In genomic region chr10:94294933-94295750, GRCm38 (mm10) we compare ENCODE assay signal across 13 mouse cellular contexts. TPM values are rescaled to one million over a fixed set of nuclear protein-coding genes. Genes with fewer than 3 reads are reported as not detected.
DNase-seq lines count a peak whose midpoint lies in the region; ATAC-seq and TF ChIP-seq lines count a peak whose summit lies in the region.
"Had no signal": no experiment of that assay in that cellular context is flagged by ENCODE, and none has a peak within 500 bp of the region (broad histone marks: within the 10 kb centered on the region; RNA-seq: fewer than 3 reads in every experiment).

No protein-coding gene starts in this region.

- ATAC-seq in hindbrain, embryonic 14.5 days (ENCODE audit: low FRiP score) = peak; percentile 35; the same call in 1 of the 2 replicates
- peak; percentile 51; the same call in 1 of the 2 replicates for ATAC-seq in neural tube, embryonic 14.5 days (ENCODE audit: low read depth)

- peaks cover 20% of the 10 kb centered on the region for H3K4me1 ChIP-seq in hindbrain, embryonic 14.5 days (replicated peaks; ENCODE audit: control insufficient read depth, insufficient read depth, low read length)
- H3K4me1 ChIP-seq in neural tube, embryonic 14.5 days (ENCODE audit: control insufficient read depth, insufficient read depth, low read length) = peaks cover 13% of the 10 kb centered on the region; the same call in 1 of the 2 replicates
- H3K4me1 ChIP-seq: embryonic facial prominence, embryonic 12.5 days had no signal

- H3K27ac ChIP-seq in layer of hippocampus, adult 2 months = peak overlapping the region; percentile 7; the same call in 1 of the 2 replicates
- peak overlapping the region; percentile 59 for H3K27ac ChIP-seq in hindbrain, embryonic 14.5 days
- peak overlapping the region; percentile 45 for H3K27ac ChIP-seq in neural tube, embryonic 14.5 days (ENCODE audit: low read depth, low read length)
- H3K27ac ChIP-seq: embryonic facial prominence, embryonic 12.5 days; stomach, postnatal 0 days had no signal

- H3K4me3 ChIP-seq in layer of hippocampus, adult 2 months = no peak overlapping the region
- no peak overlapping the region for H3K4me3 ChIP-seq in hindbrain, embryonic 14.5 days (replicated peaks; ENCODE audit: low read length)
- H3K4me3 ChIP-seq in neural tube, embryonic 14.5 days (ENCODE audit: low read depth, low read length) = no peak overlapping the region
- H3K4me3 ChIP-seq: embryonic facial prominence, embryonic 12.5 days had no signal

- no peaks in the 10 kb centered on the region for H3K9me3 ChIP-seq in hindbrain, embryonic 14.5 days (ENCODE audit: control insufficient read depth, low read length)
- H3K9me3 ChIP-seq in neural tube, embryonic 14.5 days (ENCODE audit: control insufficient read depth, low read length) = no peaks in the 10 kb centered on the region
- H3K9me3 ChIP-seq: embryonic facial prominence, embryonic 12.5 days had no signal

- peak overlapping the region; percentile 38 for H3K9ac ChIP-seq in hindbrain, embryonic 14.5 days
- H3K9ac ChIP-seq in neural tube, embryonic 14.5 days (replicated peaks; ENCODE audit: low read depth, low read length) = no peak overlapping the region
- H3K9ac ChIP-seq: embryonic facial prominence, embryonic 12.5 days had no signal

- no peak for TF ChIP-seq CTCF in layer of hippocampus, adult 2 months (conservative IDR thresholded peaks at IDR 0.05)

- no peaks in the 10 kb centered on the region for H3K27me3 ChIP-seq in hindbrain, embryonic 14.5 days (ENCODE audit: control insufficient read depth, insufficient read depth, low read length)
- H3K27me3 ChIP-seq in neural tube, embryonic 14.5 days (ENCODE audit: control insufficient read depth, insufficient read depth, low read length) = no peaks in the 10 kb centered on the region
- H3K27me3 ChIP-seq: embryonic facial prominence, embryonic 12.5 days had no signal

- 19% methylated on average over 6 of the region's 6 CpGs for WGBS in hindbrain, embryonic 14.5 days
- WGBS in neural tube, embryonic 14.5 days = 14% methylated on average over 6 of the region's 6 CpGs

- no peaks in the 10 kb centered on the region for H3K36me3 ChIP-seq in hindbrain, embryonic 14.5 days (replicated peaks; ENCODE audit: control insufficient read depth, insufficient read depth)
- H3K36me3 ChIP-seq in neural tube, embryonic 14.5 days (ENCODE audit: control insufficient read depth, insufficient read depth, low read length) = no peaks in the 10 kb centered on the region
- H3K36me3 ChIP-seq: embryonic facial prominence, embryonic 12.5 days had no signal

- DNase-seq in layer of hippocampus, adult 2 months (ENCODE audit: low spot score in 2 of 2) = no peak
- no peak for DNase-seq in layer of hippocampus, adult 9-11 months
- DNase-seq in embryo, embryonic 10.5 days (ENCODE audit: low spot score) = peak; percentile 61
- no peak for DNase-seq in hindbrain, embryonic 14.5 days (ENCODE audit: low spot score)
- DNase-seq in spleen, postnatal 36 days (ENCODE audit: low spot score in 2 of 2) = no peak
- DNase-seq in spleen, postnatal 10 days (ENCODE audit: low spot score in 2 of 2) = no peak
- DNase-seq in urinary bladder, postnatal 25 days (ENCODE audit: low spot score) = no peak

- no peak overlapping the region for H3K4me2 ChIP-seq in hindbrain, embryonic 14.5 days (replicated peaks)
- no peak overlapping the region for H3K4me2 ChIP-seq in neural tube, embryonic 14.5 days (ENCODE audit: low read depth, low read length)
- H3K4me2 ChIP-seq: embryonic facial prominence, embryonic 12.5 days had no signal

RNA-seq across cellular contexts. Expression of gene Gm4792, which starts 3.4 kb away (rescaled TPM):
- total RNA-seq in layer of hippocampus, adult 2 months (2021) = not detected
- polyA plus RNA-seq in hindbrain, embryonic 14.5 days (2014; fragmentation: Nextera tagmentation; extraction: Ambion mirVana) = 0.35 and 0.38 TPM in 2 replicates
- polyA plus RNA-seq in neural tube, embryonic 14.5 days (2014; fragmentation: Nextera tagmentation; extraction: Ambion mirVana) = 0.74 TPM in 1 of 2 replicates, not detected in the other
- total RNA-seq: layer of hippocampus, postnatal 10 days had no signal
- polyA plus RNA-seq: embryonic facial prominence, embryonic 12.5 days; gonadal fat pad, adult 2 months; lung, embryonic 16.5 days had no signal

RNA-seq across cellular contexts. Expression of gene Tmcc3, which starts 16.6 kb away (rescaled TPM):
- total RNA-seq in layer of hippocampus, adult 2 months (2021) = 10 to 100 TPM; 43.9 to 44.3 TPM
- polyA plus RNA-seq in hindbrain, embryonic 14.5 days (2014; fragmentation: Nextera tagmentation; extraction: Ambion mirVana) = 12.5 and 17.9 TPM in 2 replicates
- 19.1 and 24.2 TPM in 2 replicates for polyA plus RNA-seq in neural tube, embryonic 14.5 days (2014; fragmentation: Nextera tagmentation; extraction: Ambion mirVana)

Comparison
In these comparisons a context has a peak if more than half of its experiments do, and no peak if none do; other contexts are left out.
1. H3K27ac ChIP-seq: peak in every context shown above with its lines; median percentile 59 in hindbrain, embryonic 14.5 days; 45 in neural tube, embryonic 14.5 days; 7 in layer of hippocampus, adult 2 months.